Mouse (Mus musculus): Measurements from ENCODE around the gene Pfkp. TPM values are rescaled to one million over a fixed set of nuclear protein-coding genes. Genes with fewer than 3 reads are reported as not detected.

Gene Pfkp
- total RNA-seq (2023), result 68.9 to 83.0 TPM (median 75.3 TPM) in 4 replicates

GRCm38 (mm10) chr13:6648669-6649233 is at the start of gene Pfkp:
TSS of gene Pfkp (minus strand) at chr13:6648777.

Other genes starting within 250 kb of the Pfkp start
- gene Pitrm1, start 100.6 kb downstream of the Pfkp start, total RNA-seq (2023), result 44.0 to 54.4 TPM (median 48.7 TPM) in 4 replicates